Comparison of ENCODE assay signal across 27 mouse cellular contexts in genomic region chr1:185275976-185276375, GRCm38 (mm10). TPM values are rescaled to one million over a fixed set of nuclear protein-coding genes. Genes with fewer than 3 reads are reported as not detected.
DNase-seq lines count a peak whose midpoint lies in the region; ATAC-seq and TF ChIP-seq lines count a peak whose summit lies in the region.
"Had no signal": no experiment of that assay in that cellular context is flagged by ENCODE, and none has a peak within 500 bp of the region (broad histone marks: within the 10 kb centered on the region; RNA-seq: fewer than 3 reads in every experiment).

No protein-coding gene starts in this region.

- H3K4me2 ChIP-seq in intestine, postnatal 0 days (replicated peaks; ENCODE audit: low read depth), result no peak overlapping the region
- no peak overlapping the region for H3K4me2 ChIP-seq in intestine, embryonic 15.5 days (replicated peaks)
- H3K4me2 ChIP-seq: embryonic facial prominence, embryonic 15.5 days; hindbrain, embryonic 12.5 days had no signal

- no peaks in the 10 kb centered on the region for H3K9me3 ChIP-seq in intestine, postnatal 0 days (ENCODE audit: control insufficient read depth)
- H3K9me3 ChIP-seq in intestine, embryonic 15.5 days, result no peaks in the 10 kb centered on the region
- H3K9me3 ChIP-seq: embryonic facial prominence, embryonic 15.5 days; forebrain, embryonic 10.5 days; heart, embryonic 10.5 days; hindbrain, embryonic 12.5 days had no signal

- H3K36me3 ChIP-seq in intestine, postnatal 0 days (ENCODE audit: control insufficient read depth, insufficient read depth), result peaks cover 55% of the 10 kb centered on the region
- peaks cover 37% of the 10 kb centered on the region for H3K36me3 ChIP-seq in intestine, embryonic 15.5 days

- H3K27ac ChIP-seq in intestine, postnatal 0 days (ENCODE audit: low read depth, low read length), result 0 out of 2 replicates have a peak overlapping the region, but pooled peaks have one; percentile 75
- H3K27ac ChIP-seq in intestine, embryonic 15.5 days, result no peak overlapping the region
- H3K27ac ChIP-seq: forebrain, embryonic 10.5 days; gastrocnemius, adult 2 months; heart, embryonic 10.5 days; hindbrain, embryonic 12.5 days had no signal

- no peak for ATAC-seq in intestine, postnatal 0 days
- ATAC-seq in intestine, embryonic 15.5 days, result no peak
- peak; percentile 63; the same call in 1 of the 2 replicates for ATAC-seq in granulocyte monocyte progenitor cell, adult 5-6 weeks (replicated peaks; ENCODE audit: poor library complexity, severe bottlenecking)
- no peak; the same call in 1 of the 2 replicates for ATAC-seq in frontal cortex, adult (ENCODE audit: low TSS enrichment)
- ATAC-seq: activated CD4-positive, CD25-positive, alpha-beta regulatory T cell, adult 4 months; forebrain, embryonic 16.5 days; hindbrain, embryonic 16.5 days; inflammation-experienced regulatory T-cells, adult 6 months; Patski had no signal

- WGBS in intestine, postnatal 0 days, result 82% methylated on average over 7 of the region's 7 CpGs
- WGBS in intestine, embryonic 15.5 days, result 82% methylated on average over 7 of the region's 7 CpGs

- no peak overlapping the region for H3K4me3 ChIP-seq in intestine, postnatal 0 days (ENCODE audit: low read depth, low read length)
- H3K4me3 ChIP-seq in intestine, embryonic 15.5 days (replicated peaks), result no peak overlapping the region
- H3K4me3 ChIP-seq: embryonic facial prominence, embryonic 15.5 days; erythroblast, embryonic 14.5 days; forebrain, embryonic 10.5 days; gastrocnemius, adult 2 months; heart, embryonic 10.5 days; hindbrain, embryonic 12.5 days had no signal

- no peak for TF ChIP-seq CTCF in intestine, postnatal 0 days (IDR thresholded peaks at IDR 0.05; ENCODE audit: low read depth)

- peak; percentile 76 for DNase-seq in adrenal gland, adult 2 months
- DNase-seq in adrenal gland, postnatal 4 days (ENCODE audit: low spot score in 2 of 2), result no peak
- peak; percentile 53 for DNase-seq in adrenal gland, postnatal 14 days
- DNase-seq: cerebellum, adult 18-20 months; cerebellum, adult 9-11 months; cerebellum, postnatal 36 days; gastrocnemius, adult 2 months; gastrocnemius, postnatal 36 days; heart, adult 18-20 months; heart, postnatal 10 days; heart, postnatal 4 days; kidney, adult 8-10 months had no signal

- peaks cover 1% of the 10 kb centered on the region; the same call in 1 of the 2 replicates for H3K4me1 ChIP-seq in intestine, postnatal 0 days (replicated peaks; ENCODE audit: control insufficient read depth, insufficient read depth, low read length)
- H3K4me1 ChIP-seq in intestine, embryonic 15.5 days (replicated peaks), result no peaks in the 10 kb centered on the region
- H3K4me1 ChIP-seq: embryonic facial prominence, embryonic 15.5 days; forebrain, embryonic 10.5 days; hindbrain, embryonic 12.5 days had no signal

- H3K9ac ChIP-seq in intestine, postnatal 0 days (ENCODE audit: low read depth, low read length), result no peak overlapping the region
- no peak overlapping the region for H3K9ac ChIP-seq in intestine, embryonic 15.5 days
- H3K9ac ChIP-seq: embryonic facial prominence, embryonic 15.5 days; hindbrain, embryonic 12.5 days had no signal

- H3K27me3 ChIP-seq in intestine, postnatal 0 days (replicated peaks; ENCODE audit: control insufficient read depth, insufficient read depth, low read length), result no peaks in the 10 kb centered on the region
- H3K27me3 ChIP-seq in intestine, embryonic 15.5 days (replicated peaks), result no peaks in the 10 kb centered on the region
- H3K27me3 ChIP-seq: CH12.LX; embryonic facial prominence, embryonic 15.5 days; hindbrain, embryonic 12.5 days; Patski had no signal

RNA-seq across cellular contexts. Expression of gene Iars2, which starts 53.2 kb away (rescaled TPM):
- 10 to 100 TPM; 77.9 to 85.0 TPM for total RNA-seq in adrenal gland, adult 2 months (2021)
- 67.0 and 74.2 TPM in 2 replicates for polyA plus RNA-seq in adrenal gland, adult 2 months (2012; rRNA removed)
- 100 to 1,000 TPM in 1 of 2 experiments, 10 to 100 TPM in 1; 95.2 to 101 TPM for total RNA-seq in adrenal gland, postnatal 4 days (2021)
- 64.1 and 64.9 TPM in 2 replicates for polyA plus RNA-seq in intestine, postnatal 0 days (2015; fragmentation: Nextera tagmentation; extraction: Ambion mirVana)
- 61.9 and 66.9 TPM in 2 replicates for polyA plus RNA-seq in intestine, embryonic 15.5 days (2015; fragmentation: Nextera tagmentation; extraction: Ambion mirVana)
- total RNA-seq in adrenal gland, postnatal 14 days (2021), result 97.7 and 99.4 TPM in 2 replicates
- total RNA-seq in granulocyte monocyte progenitor cell, adult 5-6 weeks (2014; fragmentation: Nextera tagmentation), result 38.3 and 44.6 TPM in 2 replicates
- total RNA-seq in granulocyte monocyte progenitor cell, adult 5-6 weeks (2017), result 38.3 and 48.4 TPM in 2 replicates

RNA-seq across cellular contexts. Expression of gene Bpnt1, which starts 56.0 kb away (rescaled TPM):
- 100 to 1,000 TPM; 104 to 128 TPM for total RNA-seq in adrenal gland, adult 2 months (2021)
- polyA plus RNA-seq in adrenal gland, adult 2 months (2012; rRNA removed), result 40.2 and 51.8 TPM in 2 replicates
- total RNA-seq in adrenal gland, postnatal 4 days (2021), result 10 to 100 TPM; 57.3 to 64.4 TPM
- polyA plus RNA-seq in intestine, postnatal 0 days (2015; fragmentation: Nextera tagmentation; extraction: Ambion mirVana), result 302 and 311 TPM in 2 replicates
- polyA plus RNA-seq in intestine, embryonic 15.5 days (2015; fragmentation: Nextera tagmentation; extraction: Ambion mirVana), result 210 and 233 TPM in 2 replicates
- total RNA-seq in adrenal gland, postnatal 14 days (2021), result 75.1 and 87.3 TPM in 2 replicates
- 14.1 and 17.6 TPM in 2 replicates for total RNA-seq in granulocyte monocyte progenitor cell, adult 5-6 weeks (2014; fragmentation: Nextera tagmentation)
- total RNA-seq in granulocyte monocyte progenitor cell, adult 5-6 weeks (2017), result 18.6 and 28.0 TPM in 2 replicates

Comparison
In these comparisons a context has a peak if more than half of its experiments do, and no peak if none do; other contexts are left out.
1. DNase-seq: peak in adrenal gland, adult 2 months (single experiment) and adrenal gland, postnatal 14 days (single experiment); none in adrenal gland, postnatal 4 days (0 of 2).